8 mouse cellular contexts compared by ENCODE assay signal in genomic region chr2:165326304-165327190, GRCm38 (mm10). TPM values are rescaled to one million over a fixed set of nuclear protein-coding genes. Genes with fewer than 3 reads are reported as not detected.
A peak's percentile ranks its signal among the peaks of the same experiment; 100 is the strongest.
DNase-seq lines count a peak whose midpoint lies in the region; ATAC-seq and TF ChIP-seq lines count a peak whose summit lies in the region.

Gene Elmo2 (minus strand): TSS chr2:165326479.

- H3K4me1 ChIP-seq in cortical plate, adult 2 months (ENCODE audit: control insufficient read depth, insufficient read depth, low read length), result peaks cover 13% of the 10 kb centered on the region
- peaks cover 82% of the 10 kb centered on the region for H3K4me1 ChIP-seq in megakaryocyte, embryonic 14.5 days

- H3K36me3 ChIP-seq in megakaryocyte, embryonic 14.5 days (replicated peaks; ENCODE audit: low read length), result peaks cover 27% of the 10 kb centered on the region

- peak within 1 kb of the TSS; percentile 91 for H3K4me3 ChIP-seq in cortical plate, adult 2 months (ENCODE audit: insufficient read depth, low read length)
- H3K4me3 ChIP-seq in megakaryocyte, embryonic 14.5 days (replicated peaks), result peak within 1 kb of the TSS; percentile 99

- no peaks in the 10 kb centered on the region for H3K9me3 ChIP-seq in megakaryocyte, embryonic 14.5 days

- no peak for TF ChIP-seq CTCF in cortical plate, adult 2 months (IDR thresholded peaks at IDR 0.05; ENCODE audit: extremely low read depth, insufficient read depth, low read length)

- H3K27me3 ChIP-seq in megakaryocyte, embryonic 14.5 days (replicated peaks), result no peaks in the 10 kb centered on the region

- TF ChIP-seq POLR2A in cortical plate, adult 2 months (IDR thresholded peaks at IDR 0.05; ENCODE audit: extremely low read depth, insufficient read depth, low read length), result peak; percentile 70; the same call in 1 of the 2 replicates

- peak; percentile 97 for ATAC-seq in activated CD4-positive, CD25-positive, alpha-beta regulatory T cell, adult 4 months

- DNase-seq in gastrocnemius, adult 8-10 months (ENCODE audit: low spot score in 2 of 2), result peak; percentile 96 to 98
- DNase-seq in hindlimb bud, embryonic 11.5 days (ENCODE audit: extremely low spot score, low read depth, low spot score), result peak; percentile 93
- DNase-seq in left cerebral cortex, adult 8-10 months (ENCODE audit: low spot score in 2 of 2), result peak; percentile 96 to 98
- peak; percentile 98 for DNase-seq in right cerebral cortex, postnatal 10 days (ENCODE audit: low spot score in 2 of 2)
- DNase-seq in urinary bladder, postnatal 25 days (ENCODE audit: low spot score), result peak; percentile 93

- peak within 1 kb of the TSS; percentile 73 for H3K27ac ChIP-seq in cortical plate, adult 2 months (ENCODE audit: insufficient read depth, low read length)

RNA-seq across cellular contexts. Expression of gene Elmo2, which starts in this region (rescaled TPM):
- polyA plus RNA-seq in activated CD4-positive, CD25-positive, alpha-beta regulatory T cell, adult 4 months (2017; shearing (Covaris generic)), result 10 to 100 TPM; 30.4 to 35.4 TPM
- 139 and 153 TPM in 2 replicates for polyA plus RNA-seq in cortical plate, adult 2 months (2012; rRNA removed)
- 10 to 100 TPM; 11.0 to 13.2 (median 11.7) TPM for total RNA-seq in gastrocnemius, adult 8-10 months (2022)
- 100 to 1,000 TPM; 127 to 150 (median 134) TPM for total RNA-seq in left cerebral cortex, adult 8-10 months (2022)
- polyA plus RNA-seq in megakaryocyte, embryonic 14.5 days (2012; ENCODE audit: insufficient read depth, low replicate concordance), result 15.3 and 16.3 TPM in 2 replicates

Comparison
In these comparisons a context has a peak if more than half of its experiments do, and no peak if none do; other contexts are left out.
1. Peak in every context shown above with its lines: DNase-seq, ATAC-seq, H3K4me3 ChIP-seq and H3K27ac ChIP-seq.
2. RNA of gene Elmo2 (total RNA-seq): 127 to 150 TPM in left cerebral cortex, adult 8-10 months; 11.0 to 13.2 TPM in gastrocnemius, adult 8-10 months; every median in the first group is over 4 times any median in the second.